Mouse (Mus musculus): ENCODE measurements around the gene Slc44a1. TPM values are rescaled to one million over a fixed set of nuclear protein-coding genes. Genes with fewer than 3 reads are reported as not detected.

Gene Slc44a1
- polyA plus RNA-seq, 1 experiment from 2014 or later: 28.9 TPM

- POLR2A ChIA-PET: no interaction called here
- DNase-seq (ENCODE audit: low read depth, low spot score): no peak
- in situ Hi-C loops (cut with MboI; ENCODE audit: low pct_unique_long_range_greater_than_20kb): no loop called here
- no peak for TF ChIP-seq CTCF (IDR thresholded peaks at IDR 0.05)
- CTCF ChIA-PET: interaction anchor here (1.1 to 4.1 kb wide), 2 partner anchors 11 to 205 kb away, joined by 3 to 19 read pairs; no protein-coding TSS in a partner anchor
- ATAC-seq: no peak
- no peaks in the 10 kb centered on the region for H3K27me3 ChIP-seq
These were observed 149.3 kb downstream of the Slc44a1 start for GRCm38 (mm10) chr4:53589466-53589865.

GRCm38 (mm10) chr4:53590163-53590562, 149.9 kb downstream of the Slc44a1 start:
- no peaks in the 10 kb centered on the region for H3K27me3 ChIP-seq
- DNase-seq (ENCODE audit: low read depth, low spot score) (no peak), ATAC-seq (no peak)
- CTCF ChIA-PET: interaction anchor here (4.1 kb wide), 1 partner anchor 10 kb away, joined by 19 read pairs; no protein-coding TSS in a partner anchor
- in situ Hi-C loops (cut with MboI; ENCODE audit: low pct_unique_long_range_greater_than_20kb): loop anchor here (5.0 kb wide), 2 partner anchors 208 to 478 kb away; no protein-coding TSS in a partner anchor
- POLR2A ChIA-PET: no interaction called here
- TF ChIP-seq CTCF (IDR thresholded peaks at IDR 0.05): no peak

GRCm38 (mm10) chr4:53590691-53591447, 150.7 kb downstream of the Slc44a1 start:
- ATAC-seq (no peak), DNase-seq (ENCODE audit: low read depth, low spot score) (no peak)
- no peaks in the 10 kb centered on the region for H3K27me3 ChIP-seq
- no peak for TF ChIP-seq CTCF (IDR thresholded peaks at IDR 0.05)
- in situ Hi-C loops (cut with MboI; ENCODE audit: low pct_unique_long_range_greater_than_20kb): loop anchor here (5.0 kb wide), 2 partner anchors 209 to 479 kb away; no protein-coding TSS in a partner anchor
- ChIA-PET POLR2A (no interaction called here), CTCF (interaction anchor here (4.1 kb wide), 1 partner anchor 9 kb away, joined by 19 read pairs; no protein-coding TSS in a partner anchor)

GRCm38 (mm10) chr4:53591536-53591935, 151.3 kb downstream of the Slc44a1 start:
- ChIA-PET POLR2A (no interaction called here), CTCF (interaction anchor here (1.5 kb wide), 1 partner anchor 9 kb away, joined by 3 read pairs; no protein-coding TSS in a partner anchor)
- DNase-seq (ENCODE audit: low read depth, low spot score): no peak
- H3K27me3 ChIP-seq: no peaks in the 10 kb centered on the region
- in situ Hi-C loops (cut with MboI; ENCODE audit: low pct_unique_long_range_greater_than_20kb): loop anchor here (5.0 kb wide), 2 partner anchors 209 to 479 kb away; no protein-coding TSS in a partner anchor
- TF ChIP-seq CTCF (IDR thresholded peaks at IDR 0.05): no peak
- no peak for ATAC-seq

- no peak for TF ChIP-seq CTCF (IDR thresholded peaks at IDR 0.05)
- in situ Hi-C loops (cut with MboI; ENCODE audit: low pct_unique_long_range_greater_than_20kb): loop anchor here (5.0 kb wide), 2 partner anchors 210 to 480 kb away; no protein-coding TSS in a partner anchor
- ATAC-seq: no peak
- DNase-seq (ENCODE audit: low read depth, low spot score): no peak
- CTCF ChIA-PET: interaction anchor here (1.5 kb wide), 1 partner anchor 8 kb away, joined by 3 read pairs; no protein-coding TSS in a partner anchor
- POLR2A ChIA-PET: no interaction called here
- no peaks in the 10 kb centered on the region for H3K27me3 ChIP-seq
These were observed 151.7 kb downstream of the Slc44a1 start for GRCm38 (mm10) chr4:53591941-53592340.

GRCm38 (mm10) chr4:53592386-53592785, 152.2 kb downstream of the Slc44a1 start:
- ChIA-PET POLR2A (no interaction called here), CTCF (interaction anchor here (1.5 kb wide), 1 partner anchor 8 kb away, joined by 3 read pairs; no protein-coding TSS in a partner anchor)
- DNase-seq (ENCODE audit: low read depth, low spot score) (no peak), ATAC-seq (no peak)
- no peak for TF ChIP-seq CTCF (IDR thresholded peaks at IDR 0.05)
- in situ Hi-C loops (cut with MboI; ENCODE audit: low pct_unique_long_range_greater_than_20kb): loop anchor here (5.0 kb wide), 2 partner anchors 210 to 480 kb away; no protein-coding TSS in a partner anchor
- no peaks in the 10 kb centered on the region for H3K27me3 ChIP-seq

- H3K27me3 ChIP-seq: no peaks in the 10 kb centered on the region
- POLR2A ChIA-PET: no interaction called here
- in situ Hi-C loops (cut with MboI; ENCODE audit: low pct_unique_long_range_greater_than_20kb): loop anchor here (5.0 kb wide), 2 partner anchors 212 to 482 kb away; no protein-coding TSS in a partner anchor
- ATAC-seq: peak; percentile 44
- CTCF ChIA-PET: interaction anchor here (0.8 to 3.6 kb wide), 13 partner anchors 9 to 485 kb away, joined by 3 to 29 read pairs (median 3); no protein-coding TSS in a partner anchor
- peak; percentile 84 for TF ChIP-seq CTCF (IDR thresholded peaks at IDR 0.05)
- DNase-seq (ENCODE audit: low read depth, low spot score): peak; percentile 27
These were observed 154.0 kb downstream of the Slc44a1 start for GRCm38 (mm10) chr4:53594204-53594603.

GRCm38 (mm10) chr4:53595246-53596062, 155.2 kb downstream of the Slc44a1 start:
- H3K27me3 ChIP-seq: no peaks in the 10 kb centered on the region
- ChIA-PET POLR2A (no interaction called here), CTCF (interaction anchor here (1.2 to 3.6 kb wide), 4 partner anchors 9 to 217 kb away, joined by 3 to 29 read pairs (median 3); no protein-coding TSS in a partner anchor)
- no peak for TF ChIP-seq CTCF (IDR thresholded peaks at IDR 0.05)
- DNase-seq (ENCODE audit: low read depth, low spot score) (no peak), ATAC-seq (no peak)
- in situ Hi-C loops (cut with MboI; ENCODE audit: low pct_unique_long_range_greater_than_20kb): no loop called here

GRCm38 (mm10) chr4:53596063-53596895, 156.1 kb downstream of the Slc44a1 start:
- ATAC-seq: no peak

More at GRCm38 (mm10) chr4:53596063-53596895, 156.1 kb downstream of the Slc44a1 start:
- CTCF ChIA-PET: interaction anchor here (1.2 to 3.6 kb wide), 4 partner anchors 8 to 218 kb away, joined by 3 to 29 read pairs (median 3); no protein-coding TSS in a partner anchor
- no peak for DNase-seq (ENCODE audit: low read depth, low spot score)
- no peak for TF ChIP-seq CTCF (IDR thresholded peaks at IDR 0.05)
- in situ Hi-C loops (cut with MboI; ENCODE audit: low pct_unique_long_range_greater_than_20kb): no loop called here
- POLR2A ChIA-PET: no interaction called here
- no peaks in the 10 kb centered on the region for H3K27me3 ChIP-seq

Data from Patski (cell line).